Mouse (Mus musculus): ENCODE measurements around the gene Prss57.
A peak's percentile ranks its signal among the peaks of the same experiment; 100 is the strongest.

Gene Prss57

DNA sequence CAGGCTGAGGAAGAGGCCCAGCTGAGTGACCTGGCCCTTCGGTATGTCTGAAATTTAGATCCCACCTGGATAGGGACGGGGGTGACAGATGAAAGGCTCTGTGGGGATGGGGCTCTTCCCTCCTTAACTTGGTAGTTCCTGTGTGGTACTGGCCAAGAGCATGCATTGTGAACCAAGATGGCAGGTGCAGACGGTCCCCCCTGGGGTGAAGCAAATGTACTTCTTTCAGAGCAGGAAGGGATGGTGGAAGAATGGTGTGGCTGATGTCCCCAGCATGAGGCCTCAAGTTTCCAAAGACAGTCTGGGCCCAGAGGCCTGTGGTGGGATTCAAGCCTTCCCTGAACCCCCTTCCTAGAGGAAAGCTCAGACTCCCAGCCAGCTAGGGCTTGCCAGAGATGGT lies 34.9 kb downstream of the Prss57 start:
- DNase-seq (ENCODE audit: low read depth, low spot score): no peak

DNA sequence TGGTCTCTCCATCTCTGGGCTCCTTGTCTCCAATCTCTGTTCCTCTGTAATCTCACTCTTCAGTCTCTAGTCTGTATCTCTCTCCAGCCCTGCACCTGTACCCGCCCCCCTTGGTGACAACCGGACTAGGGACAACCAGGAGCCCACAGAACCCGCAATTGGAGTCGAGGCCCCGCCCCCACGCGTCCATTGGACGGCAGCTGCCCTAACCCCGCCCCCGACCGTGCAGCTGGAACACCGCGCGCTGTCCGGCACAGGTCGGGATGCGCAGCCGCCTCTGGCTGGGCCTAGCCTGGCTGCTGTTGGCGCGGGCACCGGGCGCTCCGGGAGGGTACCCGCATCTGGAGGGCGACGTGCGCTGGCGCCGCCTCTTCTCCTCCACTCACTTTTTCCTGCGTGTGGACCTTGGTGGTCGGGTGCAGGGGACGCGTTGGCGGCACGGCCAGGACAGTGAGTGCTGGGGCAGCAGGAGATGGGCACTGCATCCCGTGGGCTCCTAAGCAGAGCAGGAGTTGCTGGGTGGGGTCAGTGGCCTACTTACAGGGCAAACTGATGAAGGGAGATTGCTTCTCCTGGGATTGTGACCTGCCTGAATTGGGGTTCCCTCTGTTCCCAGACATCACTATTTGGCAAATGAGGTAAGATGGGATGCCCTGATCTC lies 35.8 kb downstream of the Prss57 start, which contains the start of gene Fgf22:
Gene Fgf22 (plus strand): TSS at position 221 of the 661 bp plus-strand sequence.
- DNase-seq (ENCODE audit: low read depth, low spot score): no peak

- DNase-seq (ENCODE audit: low read depth, low spot score): no peak
These were observed 42.3 kb downstream of the Prss57 start for GRCm38 (mm10) chr10:79748496-79748895.

GRCm38 (mm10) chr10:79746774-79747151 lies 44.0 kb downstream of the Prss57 start:
- no peak for DNase-seq (ENCODE audit: low read depth, low spot score)

DNA sequence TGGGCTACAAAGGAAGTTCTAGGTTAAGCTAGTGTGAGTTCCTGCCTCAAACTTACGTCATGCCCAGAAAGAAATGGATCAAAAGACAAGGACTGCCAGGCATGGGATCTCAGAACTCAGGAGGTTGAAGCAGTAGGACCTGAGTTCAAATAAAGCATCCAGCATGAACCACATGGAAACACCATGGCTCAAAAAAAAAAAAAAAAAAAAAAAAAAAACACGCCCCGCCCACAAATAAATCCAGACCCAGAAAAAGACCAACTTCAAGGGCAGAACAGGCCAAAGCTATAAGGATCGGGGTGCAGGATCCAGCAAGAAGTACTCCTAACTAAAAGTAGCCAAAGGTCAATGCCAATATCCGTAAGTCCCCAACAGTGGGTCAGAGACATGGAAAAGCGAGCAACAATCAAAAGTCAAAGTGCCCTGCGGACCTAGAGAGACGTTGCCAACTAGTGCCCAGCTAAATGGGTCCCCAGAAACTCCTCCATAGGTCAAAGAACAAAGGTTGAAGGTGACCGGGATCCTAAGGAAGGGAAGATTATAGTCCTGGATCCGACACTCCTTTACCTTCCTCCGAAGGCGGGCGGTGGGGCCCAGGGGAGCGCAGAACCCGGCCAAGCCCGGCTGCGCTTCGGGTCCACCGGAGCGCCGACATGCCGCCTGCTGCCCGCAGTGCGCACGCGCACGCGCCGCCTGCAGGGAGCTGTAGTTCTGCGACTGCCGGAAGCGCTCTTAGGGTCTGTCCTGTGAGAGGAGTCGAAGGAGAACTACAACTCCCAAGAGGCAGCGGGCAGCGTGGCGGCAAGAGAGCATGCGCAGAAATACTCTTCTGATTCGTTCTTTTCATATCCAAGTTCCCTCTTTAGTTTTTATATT lies 44.6 kb downstream of the Prss57 start, which contains the start of gene Polrmt:
Gene Polrmt (minus strand): TSS at position 684 of the 876 bp plus-strand sequence.
- DNase-seq (ENCODE audit: low read depth, low spot score): peak; percentile 92

- DNase-seq (ENCODE audit: low read depth, low spot score): no peak
These were observed 45.4 kb downstream of the Prss57 start for GRCm38 (mm10) chr10:79745411-79745810.

GRCm38 (mm10) chr10:79743650-79744365 lies 47.0 kb downstream of the Prss57 start:
- no peak for DNase-seq (ENCODE audit: low read depth, low spot score)

DNA sequence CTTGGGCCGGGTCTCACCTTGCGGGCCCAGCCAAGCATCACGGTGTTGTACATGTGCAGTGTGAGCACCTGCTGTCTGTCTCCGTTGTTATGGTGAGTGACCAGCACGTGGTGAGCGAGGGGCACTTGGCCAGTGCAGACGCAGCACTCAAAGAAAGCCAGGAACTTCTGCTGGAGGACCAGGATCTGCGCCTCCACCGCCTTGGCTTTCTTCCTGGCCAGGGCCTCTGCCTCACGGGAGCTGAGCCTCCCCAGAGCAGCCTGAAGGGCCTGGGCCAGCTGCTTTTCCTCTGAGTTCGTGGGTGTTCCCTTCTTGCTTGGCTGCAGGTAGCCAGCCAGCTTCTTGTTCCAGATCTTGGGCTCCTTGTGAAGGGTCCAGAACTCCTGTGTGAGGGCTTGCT lies 47.6 kb downstream of the Prss57 start:
- no peak for DNase-seq (ENCODE audit: low read depth, low spot score)

DNA sequence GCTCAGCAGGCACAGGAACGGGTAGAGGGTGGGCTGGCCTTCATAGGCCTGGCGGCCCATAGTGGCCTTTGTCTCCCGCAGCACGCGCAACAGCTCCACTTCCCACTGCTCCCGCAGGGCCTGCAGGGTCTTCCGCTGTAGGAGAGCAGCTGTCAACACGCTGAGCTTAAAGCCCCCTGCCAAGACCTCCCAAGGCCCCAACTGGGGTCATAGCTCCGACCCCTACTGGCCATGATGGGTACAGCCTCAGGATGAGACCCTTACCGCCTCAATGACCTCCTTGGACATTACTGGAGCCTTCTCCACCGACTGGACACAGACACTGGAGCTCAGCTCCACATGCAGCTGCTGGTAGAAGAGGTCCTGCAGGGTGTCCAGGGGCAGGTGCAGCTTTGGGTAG lies 49.9 kb downstream of the Prss57 start:
- DNase-seq (ENCODE audit: low read depth, low spot score): no peak

GRCm38 (mm10) chr10:79739234-79739633 lies 51.5 kb downstream of the Prss57 start:
- no peak for DNase-seq (ENCODE audit: low read depth, low spot score)

- DNase-seq (ENCODE audit: low read depth, low spot score): no peak
These were observed 52.5 kb downstream of the Prss57 start for GRCm38 (mm10) chr10:79738259-79738658.

DNA sequence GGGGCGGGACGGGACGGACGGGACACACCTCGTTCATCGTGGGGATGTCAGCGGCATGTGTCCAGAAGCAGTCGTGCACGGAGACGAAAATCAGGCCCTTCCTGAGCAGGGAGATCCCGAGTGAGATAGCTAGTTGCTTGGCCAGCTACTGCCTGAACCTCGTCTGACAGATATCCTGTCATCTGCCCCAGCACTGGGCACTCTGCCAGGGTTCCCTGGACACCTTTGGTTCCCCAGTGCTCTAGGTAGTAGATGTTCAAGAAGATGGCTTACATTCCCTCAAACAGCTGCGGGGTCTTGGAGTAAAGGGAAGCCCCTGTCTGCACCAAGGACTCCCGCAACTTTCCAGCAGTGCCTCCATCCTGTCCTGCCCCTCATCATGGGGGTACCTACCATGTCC lies 54.1 kb downstream of the Prss57 start:
- no peak for DNase-seq (ENCODE audit: low read depth, low spot score)

DNA sequence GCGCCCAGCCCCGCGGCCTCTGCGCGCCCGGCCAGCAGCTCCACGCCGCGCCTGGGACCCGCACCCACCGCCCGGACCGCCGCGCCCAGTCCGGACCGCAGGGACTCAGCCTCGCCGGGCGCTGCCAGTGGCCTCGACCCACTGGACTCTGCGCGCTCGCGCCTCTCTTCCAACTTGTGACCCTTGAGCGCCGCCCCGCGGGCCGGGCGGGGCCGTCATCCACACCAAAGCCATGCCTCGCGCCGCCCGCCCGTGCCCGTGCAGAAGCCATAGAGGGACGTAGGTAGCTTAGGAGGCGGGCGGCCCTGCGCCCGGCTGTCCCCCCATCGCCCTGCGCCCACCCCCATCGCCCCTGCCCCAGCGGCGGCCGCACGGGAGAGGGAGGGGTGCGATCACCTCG lies 55.4 kb downstream of the Prss57 start:
- no peak for DNase-seq (ENCODE audit: low read depth, low spot score)

DNA sequence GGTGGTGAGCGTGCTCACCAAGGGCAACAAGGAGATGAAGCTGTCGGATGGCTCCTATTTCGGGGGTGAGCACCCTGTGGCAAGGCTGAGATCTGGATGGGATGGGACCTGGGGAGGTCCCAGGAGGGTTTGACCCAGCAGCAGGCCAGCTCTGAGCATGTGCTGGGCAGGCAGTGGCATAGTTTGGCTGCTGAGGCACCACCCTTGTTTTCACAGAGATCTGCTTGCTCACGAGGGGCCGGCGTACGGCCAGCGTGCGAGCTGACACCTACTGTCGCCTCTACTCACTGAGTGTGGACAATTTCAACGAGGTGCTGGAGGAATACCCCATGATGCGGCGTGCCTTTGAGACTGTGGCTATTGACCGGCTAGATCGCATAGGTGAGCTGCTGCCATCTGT lies 56.9 kb downstream of the Prss57 start:
- DNase-seq (ENCODE audit: low read depth, low spot score): no peak

DNA sequence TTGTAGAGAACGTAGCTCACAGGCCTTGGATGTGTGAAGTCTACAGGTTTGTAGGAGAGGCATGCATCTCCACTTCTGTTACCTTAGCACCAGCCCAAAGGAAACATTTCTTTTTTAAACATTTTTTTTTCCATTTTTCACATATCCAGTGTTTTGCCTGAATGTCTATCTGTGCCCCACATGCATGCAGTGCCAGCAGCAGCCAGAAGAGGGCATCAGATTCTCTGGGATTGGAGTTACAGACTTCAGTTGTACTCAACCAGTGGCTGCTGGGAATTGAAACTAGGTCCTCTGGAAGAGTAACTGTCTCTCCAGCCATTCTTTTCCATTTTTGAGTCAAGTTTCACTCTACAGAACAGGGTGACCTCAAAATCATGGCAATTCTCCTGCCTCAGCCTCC lies 58.3 kb downstream of the Prss57 start:
- DNase-seq (ENCODE audit: low read depth, low spot score): no peak

Data from embryo, embryonic 11.5 days (tissue).